In the genomic region with DNA sequence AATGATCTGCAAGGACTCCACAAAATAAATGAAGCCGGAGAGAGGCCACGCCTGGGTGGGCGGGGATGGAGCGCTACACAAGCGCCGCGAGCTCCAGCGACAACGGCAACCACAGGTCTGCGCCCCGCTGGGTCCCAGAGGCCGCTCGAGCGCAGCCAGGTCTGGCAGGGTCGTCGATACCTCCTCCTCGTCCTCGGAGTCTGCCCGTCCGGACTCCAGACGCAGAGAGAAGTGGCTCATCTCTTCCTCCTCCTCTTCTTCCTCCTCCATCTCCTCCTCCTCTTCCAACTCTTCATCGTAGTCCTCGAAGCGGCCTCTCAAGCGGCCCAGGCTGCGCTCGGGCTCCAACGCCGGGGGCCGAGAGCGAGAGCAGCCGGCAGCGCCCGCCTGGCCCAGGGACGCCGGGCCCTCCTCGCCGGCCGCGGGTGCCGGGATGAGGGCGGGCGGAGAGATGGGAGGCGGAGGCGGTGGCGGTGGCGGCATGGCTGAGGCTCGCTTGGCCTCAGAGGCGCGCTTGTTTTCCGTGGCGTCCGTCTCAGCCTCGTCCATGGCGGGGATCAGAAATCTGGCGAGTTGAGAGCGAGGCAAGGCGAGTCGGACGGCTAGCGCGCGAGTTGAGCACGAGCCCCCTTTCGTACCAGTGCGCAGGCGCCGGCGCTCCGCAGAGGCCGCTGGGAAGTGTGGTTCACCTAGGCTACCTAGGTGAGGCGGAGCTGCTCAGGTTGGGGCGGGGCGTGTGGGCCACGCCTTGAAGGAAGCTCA, we compare ENCODE assay signal across 8 mouse cellular contexts. TPM values are rescaled to one million over a fixed set of nuclear protein-coding genes. Genes with fewer than 3 reads are reported as not detected.
DNase-seq lines count a peak whose midpoint lies in the region; ATAC-seq and TF ChIP-seq lines count a peak whose summit lies in the region.

A gene (minus strand): TSS at position 636 of the 762 bp plus-strand sequence.

- H3K9me3 ChIP-seq in embryonic facial prominence, embryonic 15.5 days (replicated peaks) = no peaks in the 10 kb centered on the region
- H3K9me3 ChIP-seq in limb, embryonic 14.5 days (ENCODE audit: control insufficient read depth, low read length) = no peaks in the 10 kb centered on the region
- no peaks in the 10 kb centered on the region for H3K9me3 ChIP-seq in midbrain, embryonic 16.5 days (replicated peaks; ENCODE audit: control insufficient read depth, low read length, poor library complexity, severe bottlenecking)

- peak within 1 kb of the TSS; percentile 89 for H3K9ac ChIP-seq in embryonic facial prominence, embryonic 15.5 days
- peak within 1 kb of the TSS; percentile 77 for H3K9ac ChIP-seq in limb, embryonic 14.5 days (ENCODE audit: low read depth, low read length, severe bottlenecking)
- H3K9ac ChIP-seq in midbrain, embryonic 16.5 days (ENCODE audit: low read depth, low read length) = peak within 1 kb of the TSS; percentile 93

- H3K36me3 ChIP-seq in embryonic facial prominence, embryonic 15.5 days = peaks cover 12% of the 10 kb centered on the region; the same call in 1 of the 2 replicates
- H3K36me3 ChIP-seq in limb, embryonic 14.5 days (ENCODE audit: control insufficient read depth, insufficient read depth, low read length) = peaks cover 22% of the 10 kb centered on the region
- peaks cover 3% of the 10 kb centered on the region for H3K36me3 ChIP-seq in midbrain, embryonic 16.5 days (ENCODE audit: control insufficient read depth, insufficient read depth, low read length)

- peak; percentile 87 for DNase-seq in B cell, adult 2 months
- DNase-seq in heart, adult 9 months (ENCODE audit: low spot score in 2 of 2) = peak; percentile 56 to 63
- peak; percentile 85 for DNase-seq in kidney, adult 9 months
- DNase-seq in limb, embryonic 14.5 days (ENCODE audit: low spot score) = peak; percentile 74
- peak; percentile 69 to 85 for DNase-seq in spleen, postnatal 10 days (ENCODE audit: low spot score in 2 of 2)

- peak; percentile 80 for ATAC-seq in embryonic facial prominence, embryonic 15.5 days (ENCODE audit: insufficient number of reproducible peaks, low FRiP score, low TSS enrichment, low read depth)
- peak; percentile 84 for ATAC-seq in limb, embryonic 14.5 days (ENCODE audit: low FRiP score, low read depth)
- ATAC-seq in midbrain, embryonic 16.5 days = peak; percentile 95

- TF ChIP-seq CTCF in bone marrow macrophage, adult 2 months (IDR thresholded peaks at IDR 0.05; ENCODE audit: low read depth, low read length) = no peak

- no peaks in the 10 kb centered on the region for H3K27me3 ChIP-seq in embryonic facial prominence, embryonic 15.5 days
- H3K27me3 ChIP-seq in limb, embryonic 14.5 days (ENCODE audit: control insufficient read depth, insufficient read depth, low read length) = no peaks in the 10 kb centered on the region
- no peaks in the 10 kb centered on the region for H3K27me3 ChIP-seq in midbrain, embryonic 16.5 days (ENCODE audit: control insufficient read depth, insufficient read depth, low read depth, low read length)

- peaks cover 7% of the 10 kb centered on the region; the same call in 1 of the 2 replicates for H3K4me1 ChIP-seq in bone marrow macrophage, adult 2 months (ENCODE audit: control insufficient read depth, insufficient read depth, low read length)
- H3K4me1 ChIP-seq in embryonic facial prominence, embryonic 15.5 days = peaks cover 12% of the 10 kb centered on the region
- H3K4me1 ChIP-seq in limb, embryonic 14.5 days (ENCODE audit: control insufficient read depth, insufficient read depth, low read length) = peaks cover 14% of the 10 kb centered on the region
- H3K4me1 ChIP-seq in midbrain, embryonic 16.5 days (ENCODE audit: control insufficient read depth, insufficient read depth, low read length) = peaks cover 12% of the 10 kb centered on the region

- H3K27ac ChIP-seq in bone marrow macrophage, adult 2 months (ENCODE audit: insufficient read depth, low read depth, low read length) = peak within 1 kb of the TSS; percentile 35
- peak within 1 kb of the TSS; percentile 88 for H3K27ac ChIP-seq in embryonic facial prominence, embryonic 15.5 days (replicated peaks)
- peak within 1 kb of the TSS; percentile 80 for H3K27ac ChIP-seq in limb, embryonic 14.5 days (replicated peaks; ENCODE audit: low read depth, low read length)
- peak within 1 kb of the TSS; percentile 95 for H3K27ac ChIP-seq in midbrain, embryonic 16.5 days (ENCODE audit: low read length)

- TF ChIP-seq POLR2A in bone marrow macrophage, adult 2 months (IDR thresholded peaks at IDR 0.05; ENCODE audit: borderline replicate concordance, low read depth, low read length) = no peak
- peak; percentile 74; the same call in 1 of the 2 replicates for TF ChIP-seq POLR2A in limb, embryonic 14.5 days (IDR thresholded peaks at IDR 0.05; ENCODE audit: borderline replicate concordance, extremely low read depth, insufficient read depth, insufficient read length)

- WGBS in embryonic facial prominence, embryonic 15.5 days = under 1% methylated on average over 74 of the region's 75 CpGs
- 1% methylated on average over 75 of the region's 75 CpGs for WGBS in limb, embryonic 14.5 days
- 1% methylated on average over 72 of the region's 75 CpGs for WGBS in midbrain, embryonic 16.5 days

- peak within 1 kb of the TSS; percentile 90 for H3K4me3 ChIP-seq in bone marrow macrophage, adult 2 months (ENCODE audit: insufficient read depth, low read length)
- H3K4me3 ChIP-seq in embryonic facial prominence, embryonic 15.5 days (replicated peaks) = peak within 1 kb of the TSS; percentile 82
- peak within 1 kb of the TSS; percentile 83 for H3K4me3 ChIP-seq in limb, embryonic 14.5 days (replicated peaks; ENCODE audit: low read length)
- peak within 1 kb of the TSS; percentile 95 for H3K4me3 ChIP-seq in midbrain, embryonic 16.5 days (ENCODE audit: low read depth, low read length)

- H3K4me2 ChIP-seq in embryonic facial prominence, embryonic 15.5 days (replicated peaks) = peak within 1 kb of the TSS; percentile 62
- H3K4me2 ChIP-seq in limb, embryonic 14.5 days (replicated peaks; ENCODE audit: low read depth, low read length, severe bottlenecking) = peak within 1 kb of the TSS; percentile 59
- H3K4me2 ChIP-seq in midbrain, embryonic 16.5 days (ENCODE audit: low read length) = peak within 1 kb of the TSS; percentile 87

RNA-seq across cellular contexts. Expression of the gene that starts here (rescaled TPM):
- polyA plus RNA-seq in bone marrow macrophage, adult 2 months (2012; ENCODE audit: insufficient read depth, insufficient read length, missing spikeins) = 4.9 and 5.1 TPM in 2 replicates
- polyA plus RNA-seq in embryonic facial prominence, embryonic 15.5 days (2015; fragmentation: Nextera tagmentation; extraction: Ambion mirVana) = 17.4 and 17.8 TPM in 2 replicates
- 30.5 and 33.9 TPM in 2 replicates for polyA plus RNA-seq in limb, embryonic 14.5 days (2012; rRNA removed)
- polyA plus RNA-seq in limb, embryonic 14.5 days (2014; fragmentation: Nextera tagmentation; extraction: Ambion mirVana) = 17.7 and 20.5 TPM in 2 replicates
- polyA plus RNA-seq in midbrain, embryonic 16.5 days (2015; fragmentation: Nextera tagmentation; extraction: Ambion mirVana) = 33.9 and 35.1 TPM in 2 replicates

Comparison
In these comparisons a context has a peak if more than half of its experiments do, and no peak if none do; other contexts are left out.
1. Peak in every context shown above with its lines: DNase-seq, ATAC-seq, H3K4me3 ChIP-seq and H3K27ac ChIP-seq.
2. H3K27ac ChIP-seq: peak in every context shown above with its lines; median percentile 95 in midbrain, embryonic 16.5 days; 88 in embryonic facial prominence, embryonic 15.5 days; 80 in limb, embryonic 14.5 days; 35 in bone marrow macrophage, adult 2 months.